Mouse (Mus musculus) limb, embryonic 15.5 days (tissue): ENCODE measurements at regions not wholly inside any gene's neighbourhood (a gene's known extent, or its start where the extent isn't known, plus 50 kb on each side); places are given as distances from the start of the nearest gene placed in this dataset.
A peak's percentile ranks its signal among the peaks of the same experiment; 100 is the strongest.
"Not testable (repeated sequence)": the region's sequence is repeated elsewhere in the genome, so short reads cannot be mapped to it uniquely, and the experiment has no call there.

ENCODE experiments used
- ATAC-seq: fragments of 200-750 bp; cut with Nextera tagmentation; 2 replicates; pipeline ENCODE4 v1.8.0; 2017; ENCODE audit warnings: low read depth, moderate TSS enrichment; ENCODE audit not compliant: insufficient number of reproducible peaks, low FRiP score, low TSS enrichment
- H3K27ac ChIP-seq: fragments of 300-500 bp; sonication (generic); 2 replicates; pipeline ENCODE4 v1.5.1; 2015; ENCODE audit warnings: moderate library complexity, mild to moderate bottlenecking, inconsistent platforms
- H3K27me3 ChIP-seq: fragments of 300-500 bp; sonication (generic); 2 replicates; pipeline ENCODE4 v1.6.1; 2015; ENCODE audit warnings: inconsistent platforms
- H3K36me3 ChIP-seq: fragments of 300-500 bp; sonication (generic); 2 replicates; pipeline ENCODE4 v1.6.1; 2015; ENCODE audit warnings: inconsistent platforms
- H3K4me1 ChIP-seq: fragments of 300-500 bp; sonication (generic); 2 replicates; pipeline ENCODE4 v1.6.1; 2015; ENCODE audit warnings: inconsistent platforms
- H3K4me2 ChIP-seq: fragments of 300-500 bp; sonication (generic); 2 replicates; pipeline ENCODE4 v1.6.1; 2015; ENCODE audit warnings: mild to moderate bottlenecking, inconsistent platforms
- H3K4me3 ChIP-seq: fragments of 300-500 bp; sonication (generic); 2 replicates; pipeline ENCODE4 v1.5.1; 2015; ENCODE audit warnings: mild to moderate bottlenecking, inconsistent platforms
- H3K9ac ChIP-seq: fragments of 300-500 bp; sonication (generic); 2 replicates; pipeline ENCODE4 v1.6.1; 2015; ENCODE audit warnings: inconsistent platforms
- H3K9me3 ChIP-seq: fragments of 300-500 bp; sonication (generic); 2 replicates; pipeline ENCODE4 v1.6.1; 2016; ENCODE audit warnings: inconsistent platforms
- WGBS: fragments of 180-500 bp; shearing (Covaris S2); methylation state at CpG from one replicate; pipeline ENCODE4 v1.1.7; 2015; 5-methylcytosine and 5-hydroxymethylcytosine counted together

GRCm38 (mm10) chr6:3319378-3319777 lies 80.0 kb downstream of the Samd9l start:
- WGBS = 91% methylated on average over 4 of the region's 4 CpGs
- Histone ChIP-seq H3K4me3 (no peak overlapping the region), H3K4me2 (no peak overlapping the region), H3K27ac (no peak overlapping the region), H3K27me3 (no peaks in the 10 kb centered on the region), H3K9me3 (no peaks in the 10 kb centered on the region), H3K9ac (no peak overlapping the region), H3K36me3 (no peaks in the 10 kb centered on the region), H3K4me1 (no peaks in the 10 kb centered on the region)
- ATAC-seq = no peak

DNA sequence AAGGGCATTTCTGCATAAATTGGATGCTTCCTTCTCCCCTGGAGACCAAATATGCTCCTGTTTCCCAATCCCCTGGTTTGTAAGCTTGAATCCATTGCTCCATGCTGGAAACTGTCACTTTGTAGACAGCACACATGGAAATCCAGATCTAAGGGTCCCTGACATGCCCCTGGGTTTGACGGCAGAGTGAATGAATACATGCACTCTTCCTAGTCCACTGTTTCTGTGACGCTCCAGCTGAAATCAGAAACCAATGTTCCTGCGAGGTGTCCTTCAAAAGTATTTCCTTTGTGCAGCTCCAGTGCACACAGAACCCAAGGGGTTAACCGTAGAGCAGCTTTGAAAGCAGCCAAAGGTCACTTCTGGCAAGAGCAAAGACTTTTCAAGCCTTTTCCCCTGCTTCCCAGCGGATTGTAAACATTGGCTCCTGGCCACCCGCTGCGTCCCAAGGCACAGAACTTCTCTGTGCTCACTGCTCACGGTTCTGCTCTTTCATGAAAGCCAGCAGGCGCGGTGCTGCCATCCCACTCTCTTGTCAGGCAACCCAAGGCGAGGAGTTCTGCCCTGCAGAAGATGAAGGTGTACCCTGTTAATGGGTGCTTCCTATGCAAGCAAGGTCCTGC lies 91.7 kb downstream of the Samd9l start:
- not testable (repeated sequence) for H3K9ac ChIP-seq, H3K4me1 ChIP-seq, H3K9me3 ChIP-seq, H3K27me3 ChIP-seq, H3K36me3 ChIP-seq, H3K4me3 ChIP-seq, ATAC-seq, H3K27ac ChIP-seq
- H3K4me2 ChIP-seq = peak overlapping the region; percentile 27; the same call in 1 of the 2 replicates
- 2% methylated on average over 11 of the region's 11 CpGs for WGBS

- 36% methylated on average over 10 of the region's 10 CpGs for WGBS
- not testable (repeated sequence) for H3K4me3 ChIP-seq, H3K4me2 ChIP-seq, H3K9ac ChIP-seq, H3K27ac ChIP-seq, ATAC-seq, H3K36me3 ChIP-seq, H3K9me3 ChIP-seq, H3K27me3 ChIP-seq, H3K4me1 ChIP-seq
These were observed 94.3 kb downstream of the Samd9l start for GRCm38 (mm10) chr6:3304881-3305620.

DNA sequence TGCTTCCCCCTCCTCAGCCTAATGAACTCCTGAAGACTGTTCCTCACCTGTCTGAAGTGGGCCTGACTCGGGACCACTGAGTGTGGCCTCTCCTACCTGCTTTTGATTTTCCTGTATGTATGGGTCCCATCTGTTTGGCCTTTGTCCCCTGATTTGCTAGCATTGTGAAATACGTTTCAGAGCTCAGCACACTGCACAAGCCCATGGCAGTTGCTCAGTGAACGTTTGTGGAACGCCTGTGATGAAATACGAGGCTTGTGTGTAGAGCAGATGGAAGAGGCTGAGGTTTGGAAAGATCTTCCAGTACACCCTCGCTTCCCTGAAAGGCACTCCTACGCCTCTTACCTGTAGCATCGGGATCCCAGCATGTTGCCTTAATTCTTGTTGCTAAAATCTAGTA lies 106.1 kb downstream of the Samd9l start:
- not testable (repeated sequence) for H3K9me3 ChIP-seq, H3K4me2 ChIP-seq, H3K9ac ChIP-seq, H3K36me3 ChIP-seq, H3K27ac ChIP-seq, ATAC-seq, H3K4me1 ChIP-seq, H3K27me3 ChIP-seq, H3K4me3 ChIP-seq
- WGBS = 70% methylated on average over 8 of the region's 8 CpGs

DNA sequence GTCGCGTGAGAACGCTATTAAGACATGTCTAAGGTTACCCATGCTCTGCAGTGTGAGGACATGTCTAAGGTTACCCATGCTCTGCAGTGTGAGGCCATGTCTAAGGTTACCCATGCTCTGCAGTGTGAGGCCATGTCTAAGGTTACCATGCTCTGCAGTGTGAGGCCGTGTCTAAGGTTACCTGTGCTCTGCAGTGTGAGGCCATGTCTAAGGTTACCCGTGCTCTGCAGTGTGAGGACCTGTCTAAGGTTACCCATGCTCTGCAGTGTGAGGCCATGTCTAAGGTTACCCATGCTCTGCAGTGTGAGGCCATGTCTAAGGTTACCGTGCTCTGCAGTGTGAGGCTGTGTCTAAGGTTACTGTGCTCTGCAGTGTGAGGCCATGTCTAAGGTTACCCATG lies 107.4 kb downstream of the Samd9l start:
- not testable (repeated sequence) for H3K4me2 ChIP-seq, H3K27ac ChIP-seq, H3K4me1 ChIP-seq, ATAC-seq, H3K9me3 ChIP-seq, H3K27me3 ChIP-seq, H3K9ac ChIP-seq, H3K4me3 ChIP-seq, H3K36me3 ChIP-seq
- 93% methylated on average over 6 of the region's 6 CpGs for WGBS

- H3K36me3 ChIP-seq, H3K9ac ChIP-seq, H3K9me3 ChIP-seq, H3K4me3 ChIP-seq, ATAC-seq, H3K4me1 ChIP-seq, H3K4me2 ChIP-seq, H3K27me3 ChIP-seq, H3K27ac ChIP-seq: not testable (repeated sequence)
- WGBS = 77% methylated on average over 4 of the region's 4 CpGs
These were observed 130.6 kb downstream of the Samd9l start for GRCm38 (mm10) chr6:3268726-3269125.

DNA sequence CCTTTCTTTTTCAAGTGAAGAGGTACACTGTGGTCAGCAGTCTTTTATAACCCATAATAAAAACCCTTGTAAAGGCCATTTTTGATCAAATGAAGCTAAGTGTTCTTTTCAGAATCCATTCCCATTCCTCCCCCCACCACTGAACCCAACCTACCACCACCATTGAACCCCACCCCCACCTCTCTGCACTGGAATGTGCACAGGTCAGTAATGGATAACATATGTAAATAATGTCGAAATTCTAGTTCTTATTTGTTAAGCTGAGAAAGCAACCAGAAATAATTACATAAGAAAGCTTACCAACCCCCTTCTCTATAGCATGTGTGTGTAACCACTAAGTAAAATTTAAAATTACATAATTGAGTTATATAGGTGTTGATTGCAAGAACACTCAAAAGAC lies 133.9 kb downstream of the Samd9l start:
- not testable (repeated sequence) for H3K36me3 ChIP-seq, H3K9me3 ChIP-seq, H3K4me1 ChIP-seq, ATAC-seq, H3K27me3 ChIP-seq, H3K9ac ChIP-seq, H3K27ac ChIP-seq, H3K4me3 ChIP-seq, H3K4me2 ChIP-seq
- 33% methylated on average over 1 of the region's 1 CpGs for WGBS
